Mouse (Mus musculus): ENCODE measurements around the gene Phf8. TPM values are rescaled to one million over a fixed set of nuclear protein-coding genes. Genes with fewer than 3 reads are reported as not detected.

Gene Phf8
- polyA plus RNA-seq, 2 experiments: 16.4 to 18.9 TPM

DNA sequence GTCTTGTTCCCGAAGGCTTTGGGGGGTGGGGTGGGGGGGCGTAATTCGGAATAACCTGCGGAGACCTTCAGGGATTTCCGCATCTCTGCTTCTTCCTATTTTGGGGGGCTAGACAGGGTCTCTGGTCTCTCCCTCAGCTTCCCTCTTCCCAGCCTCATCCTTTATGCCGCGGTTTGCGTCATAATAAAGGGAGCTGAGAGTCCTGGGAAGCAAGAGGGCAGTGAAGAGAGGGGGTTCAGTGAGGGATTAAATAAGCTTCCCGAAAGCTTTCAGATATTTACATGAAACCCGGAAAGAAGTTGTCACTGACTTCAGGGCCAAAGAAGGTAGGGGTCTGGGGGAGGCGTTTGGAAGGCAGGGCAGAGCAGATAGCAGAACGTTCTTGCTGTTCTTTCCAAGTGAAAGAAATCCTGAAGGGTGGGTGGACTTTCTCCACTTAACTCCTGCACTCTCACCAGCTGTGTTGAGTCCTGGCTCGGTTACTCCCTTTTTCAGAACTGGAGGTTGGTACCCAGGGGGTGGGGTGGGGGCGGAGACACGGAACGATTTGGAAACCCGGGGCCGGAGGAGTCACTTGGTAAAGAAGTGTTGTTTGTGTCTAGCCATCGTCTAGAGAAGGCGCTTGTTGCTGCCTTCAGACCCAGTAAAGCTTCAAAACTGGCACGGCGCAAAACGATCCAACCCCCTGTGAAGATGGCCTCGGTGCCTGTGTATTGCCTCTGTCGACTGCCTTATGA is 1.5 kb downstream of the Phf8 start:
- H3K36me3 ChIP-seq (ENCODE audit: control insufficient read depth, insufficient read depth, low read length): no peaks in the 10 kb centered on the region
- no peaks in the 10 kb centered on the region for H3K4me1 ChIP-seq (ENCODE audit: control insufficient read depth, insufficient read depth, low read length)
- H3K4me3 ChIP-seq (replicated peaks; ENCODE audit: low read length): peak overlapping the region; percentile 53
- H3K9ac ChIP-seq (ENCODE audit: low read depth, low read length, severe bottlenecking): peak overlapping the region; percentile 72
- no peak for ATAC-seq (ENCODE audit: low FRiP score, low read depth)
- H3K27me3 ChIP-seq (ENCODE audit: control insufficient read depth, insufficient read depth, low read length): no peaks in the 10 kb centered on the region
- peak; percentile 2 for DNase-seq (ENCODE audit: low spot score)
- H3K4me2 ChIP-seq (replicated peaks; ENCODE audit: low read depth, low read length, severe bottlenecking): peak overlapping the region; percentile 54
- WGBS: 24% methylated on average over 25 of the region's 25 CpGs
- no peak overlapping the region for H3K27ac ChIP-seq (replicated peaks; ENCODE audit: low read depth, low read length)
- TF ChIP-seq POLR2A (IDR thresholded peaks at IDR 0.05; ENCODE audit: borderline replicate concordance, extremely low read depth, insufficient read depth, insufficient read length): no peak
- H3K9me3 ChIP-seq (ENCODE audit: control insufficient read depth, low read length): no peaks in the 10 kb centered on the region

GRCm38 (mm10) chrX:151553356-151553755 is 32.9 kb downstream of the Phf8 start:
- Histone ChIP-seq H3K4me2 (replicated peaks; ENCODE audit: low read depth, low read length, severe bottlenecking) (no peak overlapping the region), H3K4me1 (ENCODE audit: control insufficient read depth, insufficient read depth, low read length) (no peaks in the 10 kb centered on the region), H3K4me3 (replicated peaks; ENCODE audit: low read length) (no peak overlapping the region), H3K36me3 (ENCODE audit: control insufficient read depth, insufficient read depth, low read length) (peaks cover 18% of the 10 kb centered on the region; the same call in 1 of the 2 replicates), H3K27me3 (ENCODE audit: control insufficient read depth, insufficient read depth, low read length) (no peaks in the 10 kb centered on the region), H3K9me3 (ENCODE audit: control insufficient read depth, low read length) (no peaks in the 10 kb centered on the region), H3K27ac (replicated peaks; ENCODE audit: low read depth, low read length) (no peak overlapping the region), H3K9ac (ENCODE audit: low read depth, low read length, severe bottlenecking) (no peak overlapping the region)
- whole genome bisulfite sequencing: 91% methylated on average over 4 of the region's 4 CpGs
- DNase-seq (ENCODE audit: low spot score) (no peak), ATAC-seq (ENCODE audit: low FRiP score, low read depth) (no peak)
- TF ChIP-seq POLR2A (IDR thresholded peaks at IDR 0.05; ENCODE audit: borderline replicate concordance, extremely low read depth, insufficient read depth, insufficient read length): no peak

DNA sequence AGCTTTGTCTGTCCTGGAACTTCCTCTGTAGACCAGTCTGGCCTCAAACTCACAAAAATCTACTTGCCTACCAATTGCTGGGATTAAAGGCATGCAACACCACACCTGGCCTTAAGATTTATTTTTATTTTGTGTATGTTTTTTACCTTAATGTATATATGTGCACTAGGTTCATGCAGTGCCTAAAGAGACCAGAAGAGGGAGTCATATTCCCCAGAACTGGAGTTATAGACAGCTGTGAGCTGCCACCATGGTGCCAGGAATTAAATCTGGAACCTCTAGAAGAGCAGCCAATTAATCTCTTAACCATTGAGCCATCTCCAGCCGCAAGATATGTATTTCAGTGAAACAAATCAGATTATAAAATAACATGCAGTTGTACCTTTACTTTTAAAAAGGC is 54.7 kb downstream of the Phf8 start:
- Histone ChIP-seq H3K27me3 (ENCODE audit: control insufficient read depth, insufficient read depth, low read length) (no peaks in the 10 kb centered on the region), H3K36me3 (ENCODE audit: control insufficient read depth, insufficient read depth, low read length) (peaks cover 15% of the 10 kb centered on the region), H3K9ac (ENCODE audit: low read depth, low read length, severe bottlenecking) (no peak overlapping the region), H3K27ac (replicated peaks; ENCODE audit: low read depth, low read length) (no peak overlapping the region), H3K4me3 (replicated peaks; ENCODE audit: low read length) (no peak overlapping the region), H3K4me1 (ENCODE audit: control insufficient read depth, insufficient read depth, low read length) (no peaks in the 10 kb centered on the region), H3K9me3 (ENCODE audit: control insufficient read depth, low read length) (no peaks in the 10 kb centered on the region), H3K4me2 (replicated peaks; ENCODE audit: low read depth, low read length, severe bottlenecking) (no peak overlapping the region)
- ATAC-seq (ENCODE audit: low FRiP score, low read depth) (no peak), DNase-seq (ENCODE audit: low spot score) (no peak)
- 98% methylated on average over 1 of the region's 1 CpGs for WGBS
- no peak for TF ChIP-seq POLR2A (IDR thresholded peaks at IDR 0.05; ENCODE audit: borderline replicate concordance, extremely low read depth, insufficient read depth, insufficient read length)

GRCm38 (mm10) chrX:151643386-151643785 is 122.9 kb downstream of the Phf8 start:
- H3K27me3 ChIP-seq (ENCODE audit: control insufficient read depth, insufficient read depth, low read length): no peaks in the 10 kb centered on the region
- DNase-seq (ENCODE audit: low spot score) (no peak), ATAC-seq (ENCODE audit: low FRiP score, low read depth) (no peak)
- H3K36me3 ChIP-seq (ENCODE audit: control insufficient read depth, insufficient read depth, low read length): no peaks in the 10 kb centered on the region
- WGBS: 66% methylated on average over 2 of the region's 2 CpGs
- H3K27ac ChIP-seq (replicated peaks; ENCODE audit: low read depth, low read length): no peak overlapping the region
- H3K4me1 ChIP-seq (ENCODE audit: control insufficient read depth, insufficient read depth, low read length): no peaks in the 10 kb centered on the region
- no peaks in the 10 kb centered on the region for H3K9me3 ChIP-seq (ENCODE audit: control insufficient read depth, low read length)
- no peak for TF ChIP-seq POLR2A (IDR thresholded peaks at IDR 0.05; ENCODE audit: borderline replicate concordance, extremely low read depth, insufficient read depth, insufficient read length)
- no peak overlapping the region for H3K9ac ChIP-seq (ENCODE audit: low read depth, low read length, severe bottlenecking)
- no peak overlapping the region for H3K4me2 ChIP-seq (replicated peaks; ENCODE audit: low read depth, low read length, severe bottlenecking)
- no peak overlapping the region for H3K4me3 ChIP-seq (replicated peaks; ENCODE audit: low read length)

DNA sequence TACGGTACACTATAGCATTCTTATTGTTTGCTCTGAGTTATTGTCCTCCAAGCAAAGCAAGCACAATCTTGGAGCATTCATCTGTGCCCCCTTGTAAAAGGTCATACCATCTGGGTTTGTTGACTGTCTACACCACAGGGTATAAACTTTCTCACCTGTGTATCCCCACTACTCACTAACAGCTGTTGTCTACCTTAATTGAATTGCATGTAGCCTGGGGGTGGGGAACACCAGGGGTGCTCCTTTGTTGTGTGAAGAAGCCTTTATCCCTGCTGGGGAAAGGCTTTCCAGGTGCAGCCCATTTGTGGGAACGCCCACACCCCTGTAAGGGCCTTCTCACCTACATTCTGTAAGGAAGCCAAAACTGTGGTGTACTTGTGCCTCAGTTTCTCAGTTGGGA is 133.3 kb downstream of the Phf8 start:
- no peak overlapping the region for H3K27ac ChIP-seq (replicated peaks; ENCODE audit: low read depth, low read length)
- ATAC-seq (ENCODE audit: low FRiP score, low read depth) (no peak), DNase-seq (ENCODE audit: low spot score) (no peak)
- H3K9me3 ChIP-seq (ENCODE audit: control insufficient read depth, low read length): no peaks in the 10 kb centered on the region
- TF ChIP-seq POLR2A (IDR thresholded peaks at IDR 0.05; ENCODE audit: borderline replicate concordance, extremely low read depth, insufficient read depth, insufficient read length): no peak
- no peak overlapping the region for H3K9ac ChIP-seq (ENCODE audit: low read depth, low read length, severe bottlenecking)
- WGBS: 65% methylated on average over 2 of the region's 2 CpGs
- no peaks in the 10 kb centered on the region for H3K4me1 ChIP-seq (ENCODE audit: control insufficient read depth, insufficient read depth, low read length)
- no peaks in the 10 kb centered on the region for H3K27me3 ChIP-seq (ENCODE audit: control insufficient read depth, insufficient read depth, low read length)
- H3K4me2 ChIP-seq (replicated peaks; ENCODE audit: low read depth, low read length, severe bottlenecking): no peak overlapping the region
- H3K36me3 ChIP-seq (ENCODE audit: control insufficient read depth, insufficient read depth, low read length): no peaks in the 10 kb centered on the region
- H3K4me3 ChIP-seq (replicated peaks; ENCODE audit: low read length): no peak overlapping the region
